Mouse (Mus musculus) heart, postnatal 10 days (tissue): Measurements from ENCODE around the gene Il17re. TPM values are rescaled to one million over a fixed set of nuclear protein-coding genes. Genes with fewer than 3 reads are reported as not detected.

Experiments
- DNase-seq, 2 experiments: peaks; one replicate each; pipeline ENCODE4 v3.0.0; 2021
- intact Hi-C: fragments of 180-260 bp; cut with DNase I; formaldehyde crosslinking; loops from one replicate; pipeline ENCODE4 v1.15.1; 2025
- total RNA-seq, 2 experiments: library from RNA; stranded (reverse); gene quantifications; 2 replicates each; pipeline ENCODE4 v1.2.3; 2021

Gene Il17re
- total RNA-seq, 2 experiments from 2014 or later: 1.1 to 1.2 TPM

DNA sequence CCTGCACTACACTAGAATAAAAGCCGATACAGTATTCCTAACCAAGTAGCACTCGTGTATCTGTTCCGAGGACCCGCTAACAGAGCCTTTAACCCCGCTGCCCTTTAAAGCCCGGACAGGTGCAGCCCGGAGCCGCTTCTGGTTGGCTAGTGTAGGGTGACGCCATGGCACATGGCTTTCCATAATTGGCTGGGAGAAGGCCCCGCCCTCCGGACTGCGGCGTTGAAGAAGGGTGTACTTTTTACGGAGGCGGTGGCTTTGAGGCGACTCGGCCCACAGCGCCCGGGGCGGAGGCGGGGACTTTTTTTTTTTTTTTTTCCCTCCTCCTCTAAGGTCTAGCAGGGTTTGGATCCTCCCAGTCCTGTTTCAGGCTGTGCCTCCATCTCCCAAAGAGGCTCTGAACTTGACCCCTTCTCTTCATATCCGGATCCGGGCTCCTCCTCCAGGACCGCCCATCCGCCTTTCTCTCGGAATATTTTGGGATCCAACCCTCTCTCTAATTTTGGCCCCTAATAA, 24.9 kb downstream of the Il17re start, which contains the start of gene Creld1:
Gene Creld1, plus strand, starts transcription at position 198 of the 516 bp plus-strand sequence.
- DNase-seq: peak; percentile 95 to 97
- intact Hi-C loops: loop anchor here (1.0 kb wide), 1 partner anchor 48 kb away; the partner anchor contains the start of genes Emc3 and Fancd2

DNA sequence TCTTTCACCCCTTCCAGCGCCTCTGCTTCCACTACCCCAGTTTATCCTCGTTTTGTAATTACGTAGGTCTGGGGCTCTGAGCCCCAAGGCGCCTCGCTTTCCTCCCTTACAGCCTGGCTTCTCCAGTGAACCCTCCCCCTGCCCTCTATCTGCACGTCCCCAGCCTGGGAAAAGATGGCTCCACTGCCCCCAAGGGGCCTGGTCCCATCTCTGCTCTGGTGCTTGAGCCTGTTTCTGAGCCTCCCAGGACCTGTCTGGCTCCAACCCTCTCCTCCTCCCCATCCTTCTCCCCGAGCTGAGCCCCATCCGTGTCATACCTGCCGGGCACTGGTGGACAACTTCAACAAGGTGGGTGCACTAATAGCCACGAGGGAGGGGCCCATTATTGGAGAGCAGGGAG, 25.4 kb downstream of the Il17re start:
- intact Hi-C loops: loop anchor here (1.0 kb wide), 1 partner anchor 48 kb away; the partner anchor contains the start of genes Emc3 and Fancd2

DNA sequence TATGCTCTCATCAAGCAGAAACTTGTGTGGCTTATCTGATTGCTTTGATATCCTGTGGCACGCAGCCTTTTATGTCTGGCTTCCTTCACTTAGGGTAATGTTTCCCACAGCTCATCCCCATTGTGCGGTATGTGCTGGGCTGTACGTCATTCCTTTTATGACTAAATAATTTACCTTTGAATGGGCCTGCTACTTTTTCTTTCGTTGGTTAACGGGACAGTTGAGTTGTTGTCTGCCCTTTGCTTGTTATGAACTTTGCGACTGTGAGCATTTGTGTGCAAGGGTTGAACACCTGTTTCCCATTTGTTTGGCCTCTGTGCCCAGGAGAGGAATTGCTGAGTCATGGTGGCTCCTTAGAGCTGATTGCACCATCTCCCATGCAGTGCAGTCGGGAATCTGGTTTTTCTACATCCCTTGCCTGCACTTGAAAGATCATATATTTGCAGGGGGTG, 28.9 kb downstream of the Il17re start:
- intact Hi-C loops: no loop called here
- DNase-seq: no peak

More for the DNA sequence above, 25.4 kb downstream of the Il17re start:
- DNase-seq: peak; percentile 29 to 41

DNA sequence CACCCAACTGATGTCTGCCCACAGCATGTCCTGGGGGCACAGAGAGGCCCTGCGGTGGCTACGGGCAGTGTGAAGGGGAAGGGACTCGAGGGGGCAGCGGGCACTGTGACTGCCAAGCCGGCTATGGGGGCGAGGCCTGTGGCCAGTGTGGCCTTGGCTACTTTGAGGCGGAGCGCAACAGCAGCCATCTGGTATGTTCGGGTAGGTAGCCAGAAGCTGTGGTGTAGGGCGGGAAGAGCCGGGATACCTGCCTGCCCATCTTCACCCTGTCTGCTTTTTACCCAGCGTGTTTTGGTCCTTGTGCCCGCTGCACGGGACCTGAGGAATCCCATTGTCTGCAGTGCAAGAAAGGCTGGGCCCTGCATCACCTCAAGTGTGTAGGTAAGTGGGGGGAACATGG, 31.1 kb downstream of the Il17re start:
- no peak for DNase-seq
- intact Hi-C loops: no loop called here

DNA sequence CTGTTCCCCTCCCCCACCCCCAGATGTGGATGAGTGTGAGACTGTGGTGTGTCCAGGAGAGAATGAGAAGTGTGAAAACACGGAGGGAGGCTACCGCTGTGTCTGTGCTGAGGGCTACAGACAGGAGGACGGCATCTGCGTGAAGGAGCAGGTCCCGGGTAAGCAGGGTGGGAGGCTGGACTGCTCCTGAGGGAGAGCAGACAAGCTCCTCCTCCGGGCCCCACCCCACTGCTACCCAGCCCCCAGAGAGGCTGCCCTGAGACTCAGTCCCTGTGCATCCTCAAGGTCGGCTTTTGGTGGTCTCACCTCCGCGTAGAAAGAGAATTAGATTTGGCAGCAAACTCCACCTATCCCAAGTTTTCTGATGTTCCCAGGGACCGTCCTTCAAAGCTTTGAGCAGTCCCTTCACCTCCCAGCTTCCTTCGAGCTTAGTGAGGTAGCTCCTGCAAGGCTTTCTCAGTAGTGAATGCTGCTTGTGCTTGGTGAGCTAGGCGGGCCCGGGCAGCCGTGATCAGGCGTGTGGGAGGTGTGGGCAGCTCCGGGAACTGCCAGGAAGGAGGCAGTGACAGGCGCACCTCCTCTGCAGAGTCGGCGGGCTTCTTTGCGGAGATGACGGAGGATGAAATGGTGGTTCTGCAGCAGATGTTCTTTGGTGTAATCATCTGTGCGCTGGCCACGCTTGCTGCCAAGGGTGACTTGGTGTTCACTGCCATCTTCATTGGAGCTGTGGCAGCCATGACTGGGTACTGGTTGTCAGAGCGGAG, 34.0 kb downstream of the Il17re start:
- intact Hi-C loops: no loop called here
- no peak for DNase-seq

DNA sequence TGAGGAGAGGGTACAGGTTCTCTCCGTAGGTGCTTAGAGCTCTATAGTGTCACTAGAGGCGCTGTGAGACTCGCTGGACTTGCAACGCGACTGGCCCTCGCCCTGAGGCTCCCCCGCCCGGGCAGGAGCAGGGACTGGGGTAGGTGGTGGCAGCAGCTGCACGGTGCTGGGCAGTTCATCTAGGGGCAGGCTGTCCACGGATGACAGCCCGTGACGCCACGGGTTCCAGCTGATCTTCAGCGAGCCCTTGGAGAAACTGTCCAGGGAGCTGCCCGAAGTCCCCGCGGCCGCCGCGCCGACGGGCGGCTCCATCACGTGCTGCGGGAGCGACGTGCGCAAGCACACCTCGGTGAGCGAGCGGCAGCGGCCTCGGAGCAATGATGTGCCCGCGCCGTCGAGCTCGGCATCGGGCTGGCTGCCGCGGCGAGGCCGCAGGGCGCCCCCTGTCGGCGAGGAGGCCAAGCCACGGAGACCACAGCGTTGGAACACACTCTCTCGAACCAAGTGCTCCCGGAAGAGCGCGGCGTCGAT, 36.0 kb downstream of the Il17re start:
- peak; percentile 79 to 84 for DNase-seq
- intact Hi-C loops: no loop called here

DNA sequence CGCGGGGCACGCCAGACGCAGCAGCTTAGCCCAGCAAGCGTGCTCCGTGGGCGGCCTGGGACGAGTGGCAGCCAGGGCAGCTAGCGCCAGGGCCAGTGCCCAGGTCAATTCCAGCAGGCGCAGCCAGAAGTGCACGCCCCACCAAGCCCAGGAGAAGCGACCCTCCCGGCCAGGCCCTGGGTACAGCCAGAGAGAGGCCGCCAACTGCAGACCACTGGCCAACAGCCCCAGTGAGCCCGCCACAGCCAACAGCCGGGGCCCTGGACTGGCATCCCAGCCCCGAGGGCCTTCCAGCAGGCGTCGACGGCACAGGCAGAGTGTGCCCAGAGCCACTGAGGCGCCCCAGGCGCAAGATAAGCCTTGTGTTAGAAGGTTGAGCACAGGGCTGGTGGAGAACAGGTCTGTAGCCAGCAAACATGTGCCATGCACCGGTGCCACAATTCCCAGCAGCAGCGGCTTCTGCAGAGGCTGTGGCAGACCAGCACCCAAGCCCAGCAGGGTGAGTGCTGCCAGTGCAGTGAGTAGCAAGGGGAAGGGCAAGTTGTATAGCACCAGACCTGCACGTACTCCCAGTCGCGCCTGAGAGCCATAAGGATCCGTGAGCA, 36.9 kb downstream of the Il17re start:
- DNase-seq: no peak

DNA sequence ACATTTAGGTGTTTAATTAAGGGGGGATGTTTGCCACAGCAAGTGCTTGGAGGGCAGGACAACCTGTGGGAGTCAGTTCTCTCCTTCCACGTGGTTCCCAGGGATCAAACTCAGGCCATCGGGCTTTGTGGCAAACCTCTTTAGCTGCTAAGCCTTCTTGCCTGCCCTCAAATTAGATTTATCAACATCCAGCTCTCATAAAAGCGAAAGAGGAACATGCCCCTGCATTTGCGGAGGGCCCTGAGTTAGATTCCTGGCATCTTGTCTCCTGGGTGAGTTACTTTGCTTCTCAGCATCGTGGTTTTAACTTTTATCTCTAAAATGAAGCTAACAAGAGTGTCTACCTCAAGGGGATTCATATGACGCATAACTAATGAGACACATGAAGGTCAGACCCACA, 41.1 kb downstream of the Il17re start:
- intact Hi-C loops: no loop called here
- DNase-seq: no peak

More for the DNA sequence above, 36.9 kb downstream of the Il17re start:
- intact Hi-C loops: no loop called here

DNA sequence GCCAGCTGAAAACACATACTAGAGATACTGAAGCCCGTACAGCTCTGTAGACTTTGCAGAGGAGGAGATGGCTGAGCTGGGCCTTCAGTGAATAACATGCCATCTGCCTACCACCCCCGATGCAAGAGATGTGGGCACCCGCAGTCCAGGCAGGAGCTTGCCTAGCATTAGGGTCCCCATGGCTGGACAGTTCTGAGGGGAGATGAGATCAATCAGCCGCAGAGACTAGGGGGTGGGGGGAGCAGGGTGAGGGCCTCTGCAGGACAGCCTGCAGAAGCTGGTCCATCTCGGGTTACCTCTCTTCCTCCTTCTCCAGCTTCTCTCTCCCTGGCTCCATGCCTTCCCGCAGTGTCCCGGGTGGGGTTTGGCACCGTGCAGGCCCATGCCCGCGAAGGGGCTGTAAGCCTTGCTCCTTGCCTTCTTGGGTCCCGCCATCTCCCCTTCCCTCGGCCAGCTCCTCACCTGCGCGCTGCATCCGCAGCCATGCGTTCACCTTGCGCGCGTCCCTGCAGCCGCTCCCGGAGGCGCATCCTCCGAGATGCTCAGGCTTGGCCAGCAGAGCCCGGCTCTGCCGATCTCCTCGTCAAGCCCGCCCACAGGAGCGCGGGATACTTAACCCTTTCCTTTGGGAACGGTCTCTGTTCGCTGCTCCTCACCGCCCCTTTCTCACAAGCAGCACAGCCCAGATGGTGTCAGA, 43.3 kb downstream of the Il17re start, which contains the start of gene Prrt3:
Gene Prrt3, minus strand, starts transcription at position 544 of the 697 bp plus-strand sequence.
- intact Hi-C loops: no loop called here

DNA sequence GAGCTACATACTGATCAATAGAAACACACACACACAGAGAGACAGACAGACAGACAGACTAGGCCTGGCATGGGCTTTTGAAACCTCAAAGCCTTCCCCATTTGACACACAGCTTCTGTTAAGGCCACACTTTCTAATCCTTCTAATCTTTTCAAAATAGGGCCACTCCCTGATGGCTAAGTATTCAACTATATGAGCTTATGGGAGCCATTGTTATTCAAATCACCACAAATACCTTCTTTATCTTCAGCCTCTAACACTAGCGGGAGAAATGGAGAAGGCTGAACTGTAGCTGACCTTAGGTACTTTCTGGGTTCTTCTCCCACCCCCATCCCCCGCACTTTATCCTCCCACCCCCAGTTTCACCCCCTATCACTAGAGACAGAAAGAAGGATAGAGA, 44.5 kb downstream of the Il17re start:
- intact Hi-C loops: no loop called here
- no peak for DNase-seq

More for the DNA sequence above, 43.3 kb downstream of the Il17re start, which contains the start of gene Prrt3:
- no peak for DNase-seq

DNA sequence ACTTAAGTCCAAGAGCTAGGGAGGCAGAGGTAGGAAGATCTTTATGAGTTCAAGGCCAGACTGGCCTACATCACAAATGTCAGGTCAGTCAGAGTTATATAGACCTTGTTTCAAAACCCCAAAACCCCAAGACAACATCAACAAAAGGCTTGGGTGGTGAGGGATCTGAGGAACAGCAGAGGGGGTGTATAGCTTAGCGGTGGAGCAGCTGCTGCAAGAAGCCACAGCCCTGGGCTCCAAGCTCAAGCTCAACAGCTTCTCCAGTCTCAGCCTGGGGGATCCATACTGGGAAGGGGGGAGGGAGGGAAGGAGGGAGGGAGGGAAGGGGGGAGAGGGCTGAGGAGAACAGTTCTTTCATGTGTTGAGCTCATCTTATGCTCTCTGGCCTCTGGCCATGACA, 47.4 kb downstream of the Il17re start:
- intact Hi-C loops: no loop called here
- DNase-seq: no peak

DNA sequence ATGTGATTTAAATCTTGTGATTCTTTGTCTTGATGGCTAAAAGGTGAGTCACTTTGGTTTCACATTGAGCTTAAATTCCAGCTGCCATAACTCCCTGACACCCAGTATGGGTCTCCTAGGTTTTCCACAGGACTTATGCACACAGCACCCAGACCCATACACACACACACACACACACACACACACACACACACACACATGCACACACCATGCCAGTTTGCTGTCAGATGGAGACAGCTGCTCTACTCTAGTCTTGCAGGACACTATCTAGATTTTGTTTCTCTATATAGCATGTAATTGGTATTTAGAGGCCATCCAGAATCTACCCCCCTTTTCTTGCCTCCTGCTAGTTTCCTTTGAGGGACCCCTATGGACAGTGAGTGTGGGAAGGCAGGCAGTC, 48.8 kb downstream of the Il17re start:
- intact Hi-C loops: no loop called here
- no peak for DNase-seq

DNA sequence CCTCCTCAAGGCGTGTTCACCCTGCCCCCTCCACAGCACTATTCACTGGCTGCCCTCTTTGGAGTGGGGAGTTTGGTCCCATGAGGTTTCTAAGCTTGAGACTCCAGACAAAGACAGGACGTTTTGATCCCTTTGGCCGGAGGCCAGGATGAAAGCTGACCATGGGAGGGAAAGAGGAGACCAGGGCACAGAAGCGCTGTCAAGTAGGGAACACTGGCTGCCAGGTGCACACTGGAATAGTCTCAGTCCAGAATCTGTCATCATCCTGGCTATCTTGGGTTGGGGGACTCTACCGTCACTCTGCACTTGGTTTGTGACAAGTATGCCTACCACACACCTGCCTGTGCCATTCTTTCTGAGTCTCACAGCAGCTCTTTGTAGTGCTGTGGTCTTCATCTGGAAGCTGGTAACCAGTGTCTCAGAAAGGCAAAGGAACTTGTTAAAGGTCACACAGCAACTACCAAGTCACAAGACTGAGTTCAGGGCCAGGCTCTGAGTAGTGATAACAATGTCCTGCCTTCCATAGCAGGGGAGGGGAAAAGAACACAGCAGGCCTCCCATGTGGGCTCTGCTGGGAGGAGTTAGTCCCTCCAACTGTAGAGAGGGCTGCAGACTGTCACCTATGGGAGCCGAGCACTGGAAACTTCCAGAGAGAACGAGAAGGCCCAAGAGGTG, 50.1 kb downstream of the Il17re start:
- DNase-seq: peak in 1 of 2 experiments; percentile 18
- intact Hi-C loops: no loop called here

DNA sequence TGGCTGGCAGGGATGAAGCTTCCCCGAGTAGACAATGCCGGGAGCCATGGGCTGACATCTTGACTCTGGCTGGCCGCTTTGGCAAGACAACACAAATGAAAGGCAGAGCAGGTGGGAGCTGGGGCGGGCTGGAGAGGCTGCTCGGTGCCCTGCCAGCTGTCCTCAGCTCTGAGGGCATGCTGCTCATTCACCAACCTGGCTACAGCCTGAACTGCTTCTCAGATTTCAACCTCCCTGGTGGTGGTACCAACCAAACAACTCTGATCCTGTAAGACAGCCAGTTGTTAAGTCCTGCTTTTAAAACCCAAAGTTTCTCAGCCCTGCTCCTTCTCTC, 50.6 kb downstream of the Il17re start:
- intact Hi-C loops: no loop called here
- peak in 1 of 2 experiments; percentile 15 for DNase-seq

DNA sequence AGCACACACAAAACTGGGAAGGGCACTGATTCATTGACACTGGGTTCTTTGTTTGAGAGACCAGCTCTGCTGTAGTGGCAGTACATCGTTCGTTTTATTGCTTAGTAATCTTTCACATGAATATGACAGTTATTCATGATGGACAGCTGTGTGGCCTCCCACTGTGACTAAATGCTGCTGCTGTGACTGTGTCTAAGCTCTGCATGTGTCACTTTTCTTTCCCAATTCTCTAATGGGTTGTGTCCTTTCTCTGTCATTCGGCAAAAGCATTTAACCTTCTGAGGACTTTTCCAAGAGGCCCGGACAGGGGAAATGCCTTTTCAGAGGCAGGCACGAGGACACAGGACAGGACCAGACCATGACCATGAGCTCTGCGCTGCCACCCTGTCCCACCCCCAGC, 55.7 kb downstream of the Il17re start:
- intact Hi-C loops: no loop called here
- no peak for DNase-seq

DNA sequence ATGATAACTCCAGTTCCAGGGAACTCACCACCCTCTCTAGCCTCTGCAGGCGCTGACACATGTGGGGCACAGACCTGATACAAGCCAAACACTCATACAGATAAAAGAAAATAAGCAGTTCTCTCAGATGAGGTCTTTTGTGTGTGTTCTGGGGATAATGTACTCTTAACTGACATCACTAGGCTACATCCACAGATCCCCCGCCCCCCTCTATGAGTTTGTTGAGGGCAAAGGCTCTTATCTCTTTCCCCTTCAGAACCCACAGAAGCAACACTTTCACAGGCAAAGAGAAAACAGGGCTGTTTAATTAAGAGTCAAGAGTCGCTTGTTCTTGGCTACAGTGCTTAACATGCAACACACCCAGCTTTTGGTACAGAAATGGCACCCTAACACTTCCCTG, 56.3 kb downstream of the Il17re start:
- intact Hi-C loops: no loop called here
- no peak for DNase-seq

DNA sequence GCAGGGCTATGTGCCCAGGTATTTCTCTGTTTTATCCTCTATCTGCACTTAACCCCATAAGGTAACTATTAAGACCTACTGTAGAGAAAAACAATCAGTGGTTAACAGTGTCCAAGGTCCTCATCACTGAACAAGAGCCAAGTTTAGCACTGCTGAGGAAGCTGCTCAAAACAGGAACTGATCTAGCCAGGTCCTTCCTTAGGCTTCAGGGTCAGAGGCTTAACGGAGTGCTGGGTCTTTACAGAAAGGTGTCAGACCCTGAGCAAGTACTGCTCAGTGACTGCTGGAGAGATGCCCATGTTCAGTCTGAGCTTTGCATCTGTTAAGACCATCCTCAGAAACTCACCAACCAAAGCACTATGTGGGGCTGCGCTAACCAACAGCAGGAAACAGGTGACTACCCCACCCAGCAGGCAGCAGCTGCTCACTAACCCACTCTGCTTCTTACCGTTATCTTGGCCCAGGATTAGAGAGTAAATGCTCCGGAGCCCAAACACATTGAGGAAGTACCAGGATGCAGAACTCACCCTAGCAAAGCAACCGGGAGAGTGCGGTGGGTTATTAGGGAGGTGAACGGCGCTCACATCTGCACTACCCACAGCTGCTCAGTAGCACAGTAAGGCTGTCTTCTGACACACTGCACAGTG, 59.3 kb downstream of the Il17re start:
- intact Hi-C loops: no loop called here
- no peak for DNase-seq
